Mouse (Mus musculus) CH12.LX (cell line): ENCODE measurements around the gene Rab25. TPM values are rescaled to one million over a fixed set of nuclear protein-coding genes. Genes with fewer than 3 reads are reported as not detected.

Experiments used
- DNase-seq: peaks from one replicate; pipeline ENCODE4 v3.0.0-alpha.2; 2013; ENCODE audit errors: extremely low read depth
- H3K27ac ChIP-seq: 2 replicates; pipeline ENCODE4 v1.5.1; 2012; ENCODE audit warnings: low read depth, mild to moderate bottlenecking, control low read depth, moderate library complexity; ENCODE audit not compliant: insufficient read depth
- H3K27me3 ChIP-seq: replicated peaks from 2 replicates; pipeline ENCODE3; 2012; ENCODE audit warnings: inconsistent platforms
- H3K36me3 ChIP-seq, 2 experiments: replicated peaks in 1 of 2; 2 replicates each; pipeline versions ENCODE3 to v1.6.1; 2012; ENCODE audit warnings: inconsistent platforms in 1 of 2, low read length in 1 of 2, mild to moderate bottlenecking in 1 of 2, mixed read lengths in 1 of 2, moderate library complexity in 1 of 2; ENCODE audit not compliant: control insufficient read depth in 1 of 2, insufficient read depth in 1 of 2
- H3K4me1 ChIP-seq, 2 experiments: 2 replicates each; pipeline ENCODE4 v1.6.1; 2012; ENCODE audit warnings: inconsistent platforms in 1 of 2, moderate library complexity in 1 of 2; ENCODE audit not compliant: insufficient read depth in 2 of 2, control insufficient read depth in 1 of 2
- H3K4me2 ChIP-seq: 2 replicates; pipeline ENCODE4 v1.6.1; 2012; ENCODE audit warnings: low read depth, mild to moderate bottlenecking, control low read depth; ENCODE audit not compliant: poor library complexity, insufficient read depth, severe bottlenecking
- H3K4me3 ChIP-seq, 3 experiments: fragments of 150-350 bp in 1 of 3; sonication (generic) in 1 of 3; replicated peaks in 1 of 3; 2 replicates each; pipeline versions ENCODE3 to v1.5.1; 2011 to 2012; ENCODE audit warnings: low read depth in 2 of 3, low read length in 2 of 3, mild to moderate bottlenecking in 2 of 3, moderate library complexity in 2 of 3, control low read depth in 1 of 3, improper control_type of control experiment in 1 of 3, inconsistent platforms in 1 of 3, mixed read lengths in 1 of 3; ENCODE audit not compliant: poor library complexity in 1 of 3
- H3K79me2 ChIP-seq: replicated peaks from 2 replicates; pipeline ENCODE4 v1.6.1; 2012; ENCODE audit warnings: mild to moderate bottlenecking, moderate library complexity; ENCODE audit not compliant: control insufficient read depth, poor library complexity, insufficient read depth, severe bottlenecking; ENCODE audit errors: extremely low read depth
- H3K9ac ChIP-seq: 2 replicates; pipeline ENCODE4 v1.6.1; 2012; ENCODE audit warnings: low read depth, mild to moderate bottlenecking, control low read depth, moderate library complexity; ENCODE audit not compliant: insufficient read depth
- H3K9me3 ChIP-seq: replicated peaks from 2 replicates; pipeline ENCODE3; 2012; ENCODE audit warnings: low read length, inconsistent platforms, mixed read lengths
- CHD2 ChIP-seq: IDR thresholded peaks from 2 replicates; pipeline ENCODE4 v1.6.1; 2011; ENCODE audit warnings: low read length, improper control_type of control experiment
- CTCF ChIP-seq, 2 experiments: IDR thresholded peaks in 1 of 2; conservative IDR thresholded peaks in 1 of 2; 2 replicates each; pipeline ENCODE4 v1.5.1; 2011 to 2012; ENCODE audit warnings: low read depth in 2 of 2, low read length in 2 of 2, improper control_type of control experiment in 1 of 2, inconsistent platforms in 1 of 2, mild to moderate bottlenecking in 1 of 2, moderate library complexity in 1 of 2
- ETS1 ChIP-seq: conservative IDR thresholded peaks from 2 replicates; pipeline ENCODE4 v1.6.1; 2012; ENCODE audit warnings: low read depth, mild to moderate bottlenecking, inconsistent platforms, low read length, improper control_type of control experiment, moderate library complexity
- HCFC1 ChIP-seq: IDR thresholded peaks from 2 replicates; pipeline ENCODE4 v1.6.1; 2012; ENCODE audit warnings: low read depth, mild to moderate bottlenecking, inconsistent platforms, low read length, improper control_type of control experiment
- MAX ChIP-seq: IDR thresholded peaks from 2 replicates; pipeline ENCODE4 v1.6.1; 2011; ENCODE audit warnings: low read length, improper control_type of control experiment
- MAZ ChIP-seq: IDR thresholded peaks from 2 replicates; pipeline ENCODE4 v1.6.1; 2012; ENCODE audit warnings: low read depth, mild to moderate bottlenecking, inconsistent platforms, low read length, improper control_type of control experiment, moderate library complexity
- MYC ChIP-seq: IDR thresholded peaks from 2 replicates; pipeline ENCODE4 v1.6.1; 2011; ENCODE audit warnings: low read depth, mild to moderate bottlenecking, improper control_type of control experiment, low read length
- NRF1 ChIP-seq: IDR thresholded peaks from 2 replicates; pipeline ENCODE4 v1.6.1; 2014; ENCODE audit warnings: low read depth, mild to moderate bottlenecking, inconsistent platforms, low read length, improper control_type of control experiment, moderate library complexity
- PAX5 ChIP-seq: IDR thresholded peaks from 2 replicates; pipeline ENCODE4 v1.6.1; 2012; ENCODE audit warnings: low read length, inconsistent platforms, mixed read lengths
- POLR2A ChIP-seq: IDR thresholded peaks from 2 replicates; pipeline ENCODE4 v1.6.1; 2011; ENCODE audit warnings: low read depth, mild to moderate bottlenecking, improper control_type of control experiment, low read length
- RAD21 ChIP-seq: IDR thresholded peaks from 2 replicates; pipeline ENCODE4 v1.6.1; 2011; ENCODE audit warnings: low read depth, mild to moderate bottlenecking, low read length, improper control_type of control experiment, moderate library complexity
- RCOR1 ChIP-seq: conservative IDR thresholded peaks from 2 replicates; pipeline ENCODE4 v1.6.1; 2012; ENCODE audit warnings: low read depth, mild to moderate bottlenecking, inconsistent platforms, low read length, improper control_type of control experiment
- SIN3A ChIP-seq: IDR thresholded peaks from 2 replicates; pipeline ENCODE4 v1.6.1; 2012; ENCODE audit warnings: low read length, improper control_type of control experiment, inconsistent platforms
- SMC3 ChIP-seq: IDR thresholded peaks from 2 replicates; pipeline ENCODE4 v1.6.1; 2011; ENCODE audit warnings: low read depth, low read length, improper control_type of control experiment
- TBP ChIP-seq: conservative IDR thresholded peaks from 2 replicates; pipeline ENCODE4 v1.6.1; 2011; ENCODE audit warnings: low read depth, low read length, improper control_type of control experiment
- USF2 ChIP-seq: conservative IDR thresholded peaks from 2 replicates; pipeline ENCODE4 v1.6.1; 2011; ENCODE audit warnings: low read depth, low read length, improper control_type of control experiment
- ZKSCAN1 ChIP-seq: IDR thresholded peaks from 2 replicates; pipeline ENCODE4 v1.6.1; 2012; ENCODE audit warnings: low read depth, inconsistent platforms, low read length, improper control_type of control experiment, borderline replicate concordance
- ZMIZ1 ChIP-seq: IDR thresholded peaks from 2 replicates; pipeline ENCODE4 v1.6.1; 2012; ENCODE audit warnings: low read depth, mild to moderate bottlenecking, inconsistent platforms, low read length, improper control_type of control experiment
- dilution Hi-C: fragments of 300-500 bp; cut with MboI; formaldehyde crosslinking; loops from 2 replicates; pipeline ENCODE4 v1.14.3; 2020; ENCODE audit warnings: low sequenced_read_pairs; ENCODE audit not compliant: extremely low pct_unique_long_range_greater_than_20kb, extremely low pct_ligation_motif_present
- in situ Hi-C: fragments of 300-500 bp; cut with MboI; formaldehyde crosslinking; loops from 3 replicates; pipeline ENCODE4 v1.14.3; 2019; ENCODE audit warnings: low sequenced_read_pairs, low pct_ligation_motif_present, low pct_unique_long_range_greater_than_20kb, mixed read lengths
- polyA plus RNA-seq: library from polyadenylated mRNA; unstranded; fragments of >175 nt; gene quantifications from 2 replicates; pipeline ENCODE4 v1.2.1, GENCODE M21; 2012; ENCODE audit warnings: low read depth; ENCODE audit not compliant: insufficient read length
- total RNA-seq, 2 experiments: library from RNA; depleted of rRNA; stranded (reverse); fragments of 300-350 nt in 1 of 2; fragments of >200 nt in 1 of 2; gene quantifications; 2 replicates each; pipeline ENCODE4 v1.2.3; 2012 to 2014

Gene Rab25
- total and polyA plus RNA-seq, 3 experiments = 0.79 to 4.1 (median 1.8) TPM

DNA sequence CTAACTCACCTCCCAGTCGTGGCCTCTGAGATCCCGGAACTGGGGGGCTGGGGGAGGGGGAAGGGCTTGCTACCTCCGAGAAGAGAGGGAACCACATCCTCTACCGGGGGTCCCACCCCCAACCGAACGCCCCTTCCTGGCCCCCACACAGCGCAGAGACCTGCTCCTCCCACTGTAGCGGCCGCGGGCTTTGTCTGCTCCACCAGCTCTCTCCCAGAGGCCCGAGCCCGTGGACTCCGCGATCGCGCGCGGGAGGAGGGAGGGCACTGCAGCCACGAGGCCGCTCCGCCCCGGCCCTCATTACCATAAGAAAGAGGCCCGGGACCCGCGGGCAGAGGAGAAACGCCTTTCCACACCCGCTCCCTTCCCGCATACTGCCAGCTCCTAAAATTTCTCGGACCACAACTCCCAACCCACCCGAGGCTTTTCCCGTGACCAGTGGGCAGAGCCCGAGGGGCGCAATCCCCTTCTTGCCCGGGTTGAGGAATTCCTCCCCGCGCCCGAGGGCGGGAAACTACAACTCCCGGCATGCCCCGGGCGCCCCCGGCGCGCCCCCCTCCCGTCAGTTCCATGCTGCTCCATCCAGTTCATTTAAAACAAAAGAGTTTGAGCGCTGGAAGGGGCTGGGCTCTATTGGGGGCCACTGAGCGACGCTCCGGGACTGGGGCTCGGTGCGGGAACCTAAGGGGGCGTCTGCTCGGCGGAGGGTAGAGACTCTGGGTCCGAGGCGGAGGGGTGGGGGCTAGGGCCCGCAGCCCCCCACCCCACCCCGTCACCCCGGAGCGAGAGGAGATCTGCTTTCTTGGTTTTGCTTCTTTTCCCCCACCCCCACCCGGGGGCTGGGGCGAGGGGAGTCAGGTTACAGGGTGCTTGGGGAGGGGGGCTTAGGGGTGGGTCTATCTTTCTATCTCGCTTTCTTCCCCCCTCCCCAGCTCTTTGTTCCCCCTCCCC, 16.5 kb downstream of the Rab25 start (continued):
- no peak for TF ChIP-seq PAX5

DNA sequence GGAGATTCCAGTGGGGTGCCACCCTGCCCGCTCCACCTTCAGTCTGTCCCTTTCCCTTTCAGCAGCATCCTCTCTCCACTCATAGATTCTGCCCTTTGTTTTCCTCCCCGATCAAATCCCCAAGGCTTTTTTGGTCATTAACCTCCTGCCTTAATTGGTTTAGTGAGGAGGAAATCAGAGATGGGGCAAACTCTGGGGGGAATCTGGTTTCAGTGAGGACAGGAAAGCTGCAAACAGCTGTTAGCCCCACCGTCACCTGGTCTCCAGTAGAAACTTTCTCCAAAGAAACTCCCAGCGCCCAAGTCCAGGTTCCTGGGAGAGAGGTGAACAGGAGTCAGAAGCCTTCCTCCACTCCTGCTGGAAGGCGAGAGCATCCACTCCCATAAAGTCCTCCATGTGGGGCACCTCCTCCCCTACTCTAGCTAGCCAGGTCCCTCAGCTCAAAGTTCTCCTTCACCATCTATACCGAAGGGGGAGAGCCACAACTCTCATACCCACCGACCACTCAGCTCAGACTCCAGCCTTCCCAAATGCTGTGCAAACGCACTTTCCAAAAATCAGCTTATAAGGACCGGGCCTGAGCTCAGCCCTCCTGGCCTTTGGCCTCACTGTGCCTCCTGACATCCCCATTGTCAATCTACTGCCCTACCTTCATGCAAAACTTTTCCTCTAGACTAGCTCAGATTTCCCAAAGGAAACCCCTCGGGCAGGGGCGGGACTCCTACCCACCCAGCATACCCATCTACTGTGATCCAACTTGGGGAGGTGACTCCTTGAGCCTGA, 17.8 kb downstream of the Rab25 start:
- H3K4me3 ChIP-seq = peak overlapping the region in 2 of 3 experiments; percentile 59 to 79
- peaks cover 9% of the 10 kb centered on the region for H3K27me3 ChIP-seq
- DNase-seq = no peak
- H3K9me3 ChIP-seq = no peaks in the 10 kb centered on the region
- TF ChIP-seq TBP = no peak
- no peak overlapping the region for H3K27ac ChIP-seq
- H3K4me2 ChIP-seq = peak overlapping the region; percentile 92
- dilution Hi-C loops = no loop called here
- peaks cover 20 to 53% of the 10 kb centered on the region in 2 experiments for H3K4me1 ChIP-seq
- H3K9ac ChIP-seq = peak overlapping the region; percentile 95; the same call in 1 of the 2 replicates
- H3K79me2 ChIP-seq = no peaks in the 10 kb centered on the region
- H3K36me3 ChIP-seq = peaks cover 0 to 17% of the 10 kb centered on the region in 2 experiments
- in situ Hi-C loops = no loop called here

DNA sequence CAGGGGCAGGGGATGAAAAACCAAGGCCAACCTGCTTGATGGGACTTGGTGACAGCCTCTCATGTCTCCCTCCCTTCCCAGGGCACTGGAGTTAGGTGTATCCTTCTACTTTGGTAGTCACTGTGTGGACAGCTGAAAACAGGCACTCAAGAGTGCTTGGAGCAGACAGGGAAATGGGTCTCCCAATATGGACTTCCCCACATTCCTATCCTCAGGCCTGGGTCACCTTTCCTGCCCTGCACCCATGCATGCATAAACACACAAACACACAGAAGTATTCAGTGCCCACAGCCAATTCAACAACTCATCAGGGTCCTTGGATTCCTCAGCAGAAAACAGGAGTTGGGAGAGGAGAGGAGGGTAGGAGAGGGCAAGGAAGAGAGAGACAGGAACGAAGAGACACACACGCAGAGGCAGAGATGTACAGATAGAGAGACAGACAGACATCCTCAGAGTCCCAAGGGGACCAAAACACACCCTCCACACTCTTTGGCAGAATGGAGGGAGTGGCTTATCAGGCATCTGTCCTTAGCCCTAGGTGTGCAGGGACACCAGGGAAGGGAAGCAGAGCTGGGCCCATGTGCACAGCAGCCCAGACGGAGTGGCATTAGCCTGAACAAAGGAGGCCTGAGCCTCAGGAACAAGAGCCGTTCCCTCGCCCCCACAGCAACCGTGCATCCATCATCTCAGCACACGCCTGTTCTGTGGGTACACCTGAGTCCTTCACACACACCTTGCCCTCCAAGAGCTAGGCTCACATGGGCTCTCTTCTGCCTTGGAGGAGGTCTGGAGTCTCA, 18.7 kb downstream of the Rab25 start:
- Histone ChIP-seq H3K27ac (no peak overlapping the region), H3K9ac (no peak overlapping the region)
- no peak for TF ChIP-seq CHD2
- TF ChIP-seq PAX5 = no peak
- TF ChIP-seq MYC = no peak
- no peak for TF ChIP-seq ZMIZ1
- TF ChIP-seq MAX = no peak
- TF ChIP-seq RAD21 = no peak
- TF ChIP-seq POLR2A = no peak
- no peak for TF ChIP-seq ETS1
- TF ChIP-seq SIN3A = no peak
- TF ChIP-seq RCOR1 = no peak
- no peak for TF ChIP-seq HCFC1
- TF ChIP-seq SMC3 = no peak
- TF ChIP-seq NRF1 = no peak
- no peak for TF ChIP-seq MAZ
- TF ChIP-seq ZKSCAN1 = no peak
- TF ChIP-seq CTCF (conservative IDR thresholded peaks at IDR 0.05 in 1 of 2, IDR thresholded peaks at IDR 0.05 in 1 of 2; ENCODE audit: low read depth in 2 of 2, low read length in 2 of 2) = no peak
- TF ChIP-seq USF2 = no peak

More for the DNA sequence above, 18.7 kb downstream of the Rab25 start:
- DNase-seq = no peak
- dilution Hi-C loops (no loop called here), in situ Hi-C loops (no loop called here)
- H3K9me3 ChIP-seq = no peaks in the 10 kb centered on the region
- peaks cover 20 to 49% of the 10 kb centered on the region in 2 experiments for H3K4me1 ChIP-seq
- no peaks in the 10 kb centered on the region for H3K79me2 ChIP-seq
- H3K4me3 ChIP-seq = no peak overlapping the region
- no peak overlapping the region for H3K4me2 ChIP-seq
- peaks cover 9% of the 10 kb centered on the region for H3K27me3 ChIP-seq
- H3K36me3 ChIP-seq = peaks cover 2 to 25% of the 10 kb centered on the region in 2 experiments
